ENCODE assay signal across 26 mouse cellular contexts in the genomic region with DNA sequence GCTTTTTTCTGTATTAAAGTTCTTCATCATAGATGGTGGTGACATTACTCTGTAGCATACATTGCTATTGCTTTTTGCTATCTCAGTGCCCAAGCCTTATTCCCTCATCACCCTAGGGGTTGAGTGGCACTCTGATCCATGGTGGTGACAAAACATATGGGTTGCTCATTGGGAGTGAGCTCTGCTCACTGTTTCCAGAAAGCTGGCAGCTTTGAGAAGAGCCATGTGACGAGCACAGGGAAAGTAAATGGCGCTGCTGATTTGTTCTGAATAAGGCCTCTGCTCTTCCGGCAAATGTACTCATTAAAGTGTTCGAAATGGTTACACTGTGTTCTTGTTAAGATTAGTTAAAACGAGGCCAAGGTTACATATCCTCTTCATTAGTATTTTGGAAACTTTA.
A peak's percentile ranks its signal among the peaks of the same experiment; 100 is the strongest.
DNase-seq lines count a peak whose midpoint lies in the region; ATAC-seq and TF ChIP-seq lines count a peak whose summit lies in the region.
"Had no signal": no experiment of that assay in that cellular context is flagged by ENCODE, and none has a peak within 500 bp of the region (broad histone marks: within the 10 kb centered on the region; RNA-seq: fewer than 3 reads in every experiment).

No protein-coding gene starts in this region.

- H3K36me3 ChIP-seq in forebrain, embryonic 14.5 days (ENCODE audit: control insufficient read depth, insufficient read depth, low read length): no peaks in the 10 kb centered on the region
- no peaks in the 10 kb centered on the region for H3K36me3 ChIP-seq in forebrain, embryonic 10.5 days (replicated peaks)
- no peaks in the 10 kb centered on the region for H3K36me3 ChIP-seq in midbrain, postnatal 0 days (ENCODE audit: insufficient read depth, low read length)
- H3K36me3 ChIP-seq in midbrain, embryonic 11.5 days (ENCODE audit: control insufficient read depth, insufficient read depth, low read length): no peaks in the 10 kb centered on the region
- H3K36me3 ChIP-seq: forebrain, embryonic 15.5 days; G1E; heart, embryonic 12.5 days; heart, embryonic 15.5 days; hindbrain, embryonic 12.5 days had no signal

- TF ChIP-seq CTCF in midbrain, postnatal 0 days (IDR thresholded peaks at IDR 0.05): no peak

- peak; percentile 68 for DNase-seq in forebrain, embryonic 14.5 days (ENCODE audit: low spot score)
- DNase-seq in forebrain, embryonic 10.5 days (ENCODE audit: extremely low spot score, low spot score): no peak
- peak; percentile 16 for DNase-seq in left cerebral cortex, postnatal 4 days
- no peak for DNase-seq in left cerebral cortex, adult 9 months (ENCODE audit: low spot score in 2 of 2)
- peak; percentile 47 for DNase-seq in midbrain, postnatal 0 days (ENCODE audit: low spot score)
- no peak for DNase-seq in midbrain, embryonic 11.5 days (ENCODE audit: low spot score, missing footprints)
- DNase-seq: adrenal gland, postnatal 10 days; adrenal gland, postnatal 36 days; B cell, adult 2 months; cerebellum, adult 11 months; cerebellum, adult 2 months; cerebellum, postnatal 14 days; gastrocnemius, postnatal 25 days; heart, adult 18-20 months; heart, postnatal 10 days; heart, postnatal 36 days had no signal

- H3K4me2 ChIP-seq in forebrain, embryonic 14.5 days (ENCODE audit: low read length): no peak overlapping the region
- H3K4me2 ChIP-seq in midbrain, postnatal 0 days (ENCODE audit: low read depth, low read length, poor library complexity, severe bottlenecking): no peak overlapping the region
- no peak overlapping the region for H3K4me2 ChIP-seq in midbrain, embryonic 11.5 days
- H3K4me2 ChIP-seq: forebrain, embryonic 15.5 days; heart, embryonic 12.5 days; heart, embryonic 15.5 days; hindbrain, embryonic 12.5 days had no signal

- no peak for ATAC-seq in forebrain, embryonic 14.5 days
- no peak for ATAC-seq in midbrain, postnatal 0 days (ENCODE audit: low FRiP score)
- no peak for ATAC-seq in midbrain, embryonic 11.5 days (ENCODE audit: low FRiP score)
- ATAC-seq: forebrain, embryonic 15.5 days; hindbrain, embryonic 16.5 days; inflammation-experienced regulatory T-cells, adult 6 months; intestine, embryonic 16.5 days; Patski had no signal

- no peak overlapping the region for H3K4me3 ChIP-seq in forebrain, embryonic 14.5 days (ENCODE audit: low read depth, low read length)
- no peak overlapping the region for H3K4me3 ChIP-seq in forebrain, embryonic 10.5 days
- H3K4me3 ChIP-seq in midbrain, postnatal 0 days (ENCODE audit: low read depth, low read length): no peak overlapping the region
- no peak overlapping the region for H3K4me3 ChIP-seq in midbrain, embryonic 11.5 days (ENCODE audit: low read depth, low read length)
- H3K4me3 ChIP-seq: forebrain, embryonic 15.5 days; heart, embryonic 12.5 days; heart, embryonic 15.5 days; hindbrain, embryonic 12.5 days had no signal

- H3K9ac ChIP-seq in forebrain, embryonic 14.5 days (ENCODE audit: low read length): no peak overlapping the region
- no peak overlapping the region for H3K9ac ChIP-seq in midbrain, postnatal 0 days (replicated peaks; ENCODE audit: low read length, poor library complexity, severe bottlenecking)
- no peak overlapping the region for H3K9ac ChIP-seq in midbrain, embryonic 11.5 days (ENCODE audit: low read length)
- H3K9ac ChIP-seq: forebrain, embryonic 15.5 days; heart, embryonic 12.5 days; heart, embryonic 15.5 days; hindbrain, embryonic 12.5 days had no signal

- no peaks in the 10 kb centered on the region for H3K9me3 ChIP-seq in forebrain, embryonic 14.5 days (replicated peaks; ENCODE audit: control insufficient read depth, low read length)
- no peaks in the 10 kb centered on the region for H3K9me3 ChIP-seq in forebrain, embryonic 10.5 days
- H3K9me3 ChIP-seq in midbrain, postnatal 0 days (ENCODE audit: low read length): no peaks in the 10 kb centered on the region
- H3K9me3 ChIP-seq in midbrain, embryonic 11.5 days (ENCODE audit: control insufficient read depth, low read length): no peaks in the 10 kb centered on the region
- H3K9me3 ChIP-seq: forebrain, embryonic 15.5 days; G1E; heart, embryonic 12.5 days; heart, embryonic 15.5 days; hindbrain, embryonic 12.5 days had no signal

- no peak overlapping the region for H3K27ac ChIP-seq in forebrain, embryonic 14.5 days (ENCODE audit: low read depth, low read length)
- H3K27ac ChIP-seq in forebrain, embryonic 10.5 days: no peak overlapping the region
- H3K27ac ChIP-seq in midbrain, postnatal 0 days (ENCODE audit: low read depth, low read length): no peak overlapping the region
- no peak overlapping the region for H3K27ac ChIP-seq in midbrain, embryonic 11.5 days (ENCODE audit: low read depth, low read length)
- H3K27ac ChIP-seq: forebrain, embryonic 15.5 days; heart, embryonic 15.5 days; hindbrain, embryonic 12.5 days had no signal

- 0 out of 2 replicates have a peak, but pooled peaks cover 3% of the 10 kb centered on the region for H3K27me3 ChIP-seq in forebrain, embryonic 14.5 days (replicated peaks; ENCODE audit: control insufficient read depth, insufficient read depth, low read length)
- peaks cover 4% of the 10 kb centered on the region; the same call in 1 of the 2 replicates for H3K27me3 ChIP-seq in forebrain, embryonic 10.5 days (ENCODE audit: poor library complexity, severe bottlenecking)
- H3K27me3 ChIP-seq in midbrain, postnatal 0 days (ENCODE audit: insufficient read depth, low read length): no peaks in the 10 kb centered on the region
- H3K27me3 ChIP-seq in midbrain, embryonic 11.5 days (ENCODE audit: control insufficient read depth, insufficient read depth, low read length): no peaks in the 10 kb centered on the region
- H3K27me3 ChIP-seq: CH12.LX; heart, embryonic 12.5 days; heart, embryonic 15.5 days; hindbrain, embryonic 12.5 days; Patski had no signal

- WGBS in forebrain, embryonic 14.5 days: 30% methylated on average over 5 of the region's 5 CpGs
- 74% methylated on average over 5 of the region's 5 CpGs for WGBS in forebrain, embryonic 10.5 days
- 65% methylated on average over 5 of the region's 5 CpGs for WGBS in midbrain, postnatal 0 days
- 85% methylated on average over 5 of the region's 5 CpGs for WGBS in midbrain, embryonic 11.5 days

- intact Hi-C loops in left cerebral cortex, postnatal 4 days (cut with DNase I): loop anchor here (10.0 kb wide), 1 partner anchor 258 kb away; no protein-coding TSS in a partner anchor

- H3K4me1 ChIP-seq in forebrain, embryonic 14.5 days (ENCODE audit: control insufficient read depth, insufficient read depth, low read length): peaks cover 34% of the 10 kb centered on the region
- H3K4me1 ChIP-seq in forebrain, embryonic 10.5 days: peaks cover 77% of the 10 kb centered on the region
- H3K4me1 ChIP-seq in midbrain, postnatal 0 days (ENCODE audit: insufficient read depth, low read length): peaks cover 6% of the 10 kb centered on the region; the same call in 1 of the 2 replicates
- peaks cover 25% of the 10 kb centered on the region for H3K4me1 ChIP-seq in midbrain, embryonic 11.5 days (ENCODE audit: control insufficient read depth, insufficient read depth, low read length)

Comparison
In these comparisons a context has a peak if more than half of its experiments do, and no peak if none do; other contexts are left out.
1. DNase-seq: peak in forebrain, embryonic 14.5 days (single experiment), left cerebral cortex, postnatal 4 days (single experiment) and midbrain, postnatal 0 days (single experiment); none in forebrain, embryonic 10.5 days (single experiment), left cerebral cortex, adult 9 months (0 of 2) and midbrain, embryonic 11.5 days (single experiment).